Mouse (Mus musculus) bone marrow, adult 2 months (tissue): ENCODE measurements around the gene Clec3b.

Source experiments
- CTCF ChIP-seq: fragments of 200-500 bp; IDR thresholded peaks from 2 replicates; pipeline ENCODE4 v1.5.1; 2011; ENCODE audit warnings: low read length, control low read depth; ENCODE audit not compliant: control insufficient read depth, insufficient read depth
- POLR2A ChIP-seq: fragments of 200-500 bp; IDR thresholded peaks from 2 replicates; pipeline ENCODE4 v1.6.1; 2011; ENCODE audit warnings: low read depth, mild to moderate bottlenecking, control low read depth, low read length, borderline replicate concordance; ENCODE audit not compliant: control insufficient read depth

DNA sequence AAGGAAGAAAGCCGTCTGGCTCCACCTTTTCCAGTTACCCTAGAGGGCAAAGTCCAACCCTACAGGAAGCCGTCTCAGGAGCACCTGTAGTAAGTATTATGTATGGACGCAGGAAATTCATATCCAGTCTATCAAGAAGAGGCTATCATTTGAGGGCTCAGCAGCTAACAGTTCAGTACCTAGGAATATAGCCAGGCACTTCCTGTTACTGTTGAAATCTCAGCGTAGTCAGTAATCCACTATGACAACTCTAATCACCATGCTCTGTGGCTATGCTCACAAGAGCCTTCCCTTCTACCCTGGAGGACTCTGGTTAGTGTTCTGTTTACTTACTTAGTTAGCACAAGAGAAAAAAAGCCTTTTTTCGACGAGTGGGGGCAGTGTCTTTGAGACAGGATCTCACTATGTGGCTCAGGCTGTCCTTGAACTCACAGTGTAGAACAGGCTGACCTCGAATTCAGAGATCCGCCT is 39.0 kb upstream of the Clec3b start:
- TF ChIP-seq CTCF = no peak
- TF ChIP-seq POLR2A = no peak
